Mouse (Mus musculus) neural tube, embryonic 13.5 days (tissue): ENCODE results near the gene Opalin. TPM values are rescaled to one million over a fixed set of nuclear protein-coding genes. Genes with fewer than 3 reads are reported as not detected.

ENCODE experiments used
- polyA plus RNA-seq: library from polyadenylated mRNA; unstranded; fragments of >200 nt; fragmentation: Nextera tagmentation; extraction: Ambion mirVana; gene quantifications from 2 replicates; pipeline ENCODE4 v1.2.1, GENCODE M21; 2015

Opalin gene
- polyA plus RNA-seq, 1 experiment from 2014 or later: not detected

Other genes starting within 250 kb of the Opalin start
- 20.4 and 22.9 TPM in 2 replicates for gene Ccnj, start 245.8 kb downstream of the Opalin start, polyA plus RNA-seq
- 6.1 and 6.9 TPM in 2 replicates for gene Zfp518a, start 182.4 kb downstream of the Opalin start, polyA plus RNA-seq
- 0.64 and 0.70 TPM in 2 replicates for gene Blnk, start 82.6 kb downstream of the Opalin start, polyA plus RNA-seq
- gene Dntt, start 47.8 kb downstream of the Opalin start, polyA plus RNA-seq: 0.22 TPM in 1 of 2 replicates, not detected in the other
- gene Tll2, start 129.7 kb upstream of the Opalin start, polyA plus RNA-seq: 1.1 and 1.4 TPM in 2 replicates
- gene Tm9sf3, start 186.9 kb upstream of the Opalin start, polyA plus RNA-seq: 105 and 115 TPM in 2 replicates